Mouse (Mus musculus): Measurements from ENCODE around the gene Schip1. TPM values are rescaled to one million over a fixed set of nuclear protein-coding genes. Genes with fewer than 3 reads are reported as not detected.
A peak's percentile ranks its signal among the peaks of the same experiment; 100 is the strongest.

Gene Schip1
- polyA plus RNA-seq, 1 experiment from 2014 or later = 165 TPM

DNA sequence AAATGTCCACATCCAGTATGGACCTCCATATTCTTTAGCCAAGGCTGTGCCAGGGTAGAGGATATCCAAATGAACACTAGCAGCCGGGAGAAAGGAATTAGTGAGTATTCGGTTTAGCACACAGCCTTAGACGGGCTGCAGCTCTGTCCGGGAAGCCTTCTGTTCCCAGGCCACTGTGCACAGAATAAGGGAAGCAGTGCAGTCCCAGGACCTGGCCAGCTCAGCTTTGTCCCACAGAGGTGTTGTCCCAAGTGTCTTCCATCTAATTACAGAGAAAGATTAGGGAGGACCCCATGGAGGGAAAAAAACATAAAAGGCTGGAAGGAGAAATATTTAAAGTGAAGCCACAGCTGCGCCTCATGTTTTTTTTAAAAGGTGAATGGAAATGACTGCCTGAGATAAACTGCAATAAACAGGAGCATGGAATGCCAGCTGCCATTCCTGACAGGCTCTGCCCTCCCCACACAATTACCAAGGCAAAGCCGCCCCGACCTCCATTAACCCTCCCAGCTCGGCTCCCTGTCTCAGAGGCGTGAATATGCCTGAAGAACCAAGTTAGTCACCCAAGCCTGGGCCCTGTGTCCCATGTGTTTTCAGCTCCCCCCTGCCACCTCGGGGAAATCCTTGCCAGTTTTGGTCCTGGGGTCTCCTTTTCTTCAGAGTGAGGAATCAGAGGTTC lies 523.1 kb downstream of the Schip1 start:
- no peak overlapping the region for H3K4me2 ChIP-seq (ENCODE audit: low read length)
- no peak overlapping the region for H3K4me3 ChIP-seq (ENCODE audit: low read depth, low read length)
- H3K27me3 ChIP-seq (replicated peaks; ENCODE audit: control insufficient read depth, insufficient read depth, low read length) = no peaks in the 10 kb centered on the region
- ATAC-seq (peak; percentile 49), DNase-seq (ENCODE audit: low spot score) (peak; percentile 57)
- H3K9ac ChIP-seq (ENCODE audit: low read length) = no peak overlapping the region
- H3K4me1 ChIP-seq (ENCODE audit: control insufficient read depth, insufficient read depth, low read length) = peaks cover 44% of the 10 kb centered on the region
- H3K36me3 ChIP-seq (ENCODE audit: control insufficient read depth, insufficient read depth, low read length) = no peaks in the 10 kb centered on the region
- peak overlapping the region; percentile 40 for H3K27ac ChIP-seq (ENCODE audit: low read depth, low read length)
- H3K9me3 ChIP-seq (replicated peaks; ENCODE audit: control insufficient read depth, low read length) = no peaks in the 10 kb centered on the region
- 31% methylated on average over 10 of the region's 10 CpGs for WGBS

GRCm38 (mm10) chr3:68589220-68589840 lies 524.7 kb downstream of the Schip1 start:
- ATAC-seq = no peak
- WGBS = 91% methylated on average over 9 of the region's 9 CpGs
- H3K4me3 ChIP-seq (ENCODE audit: low read depth, low read length) = no peak overlapping the region
- no peaks in the 10 kb centered on the region for H3K9me3 ChIP-seq (replicated peaks; ENCODE audit: control insufficient read depth, low read length)
- peaks cover 35% of the 10 kb centered on the region for H3K4me1 ChIP-seq (ENCODE audit: control insufficient read depth, insufficient read depth, low read length)
- H3K27ac ChIP-seq (ENCODE audit: low read depth, low read length) = no peak overlapping the region
- H3K9ac ChIP-seq (ENCODE audit: low read length) = no peak overlapping the region
- no peaks in the 10 kb centered on the region for H3K36me3 ChIP-seq (ENCODE audit: control insufficient read depth, insufficient read depth, low read length)
- no peak for DNase-seq (ENCODE audit: low spot score)
- no peaks in the 10 kb centered on the region for H3K27me3 ChIP-seq (replicated peaks; ENCODE audit: control insufficient read depth, insufficient read depth, low read length)
- H3K4me2 ChIP-seq (ENCODE audit: low read length) = no peak overlapping the region

DNA sequence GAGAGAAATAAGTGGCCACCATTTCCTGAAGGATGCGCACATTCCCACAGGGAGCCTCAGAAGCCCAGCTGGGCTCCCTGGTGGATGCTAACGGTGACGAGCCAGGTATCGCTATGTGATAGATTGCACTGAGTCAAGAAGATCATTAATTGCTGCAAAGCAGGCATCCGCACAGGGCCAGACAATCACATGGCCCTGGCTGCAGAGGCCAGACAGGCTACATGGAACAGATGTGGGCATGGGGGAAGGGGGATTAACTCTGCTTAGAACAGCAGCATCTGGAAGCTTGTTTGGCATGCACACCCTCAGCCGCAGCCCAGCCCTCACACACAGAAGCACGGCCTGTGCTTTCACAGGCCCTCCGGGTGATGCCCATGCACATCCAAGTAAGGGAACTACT lies 525.8 kb downstream of the Schip1 start:
- ATAC-seq (peak; percentile 16; the same call in 1 of the 2 replicates), DNase-seq (ENCODE audit: low spot score) (no peak)
- Histone ChIP-seq H3K4me2 (ENCODE audit: low read length) (no peak overlapping the region), H3K9me3 (replicated peaks; ENCODE audit: control insufficient read depth, low read length) (no peaks in the 10 kb centered on the region), H3K27ac (ENCODE audit: low read depth, low read length) (no peak overlapping the region), H3K27me3 (replicated peaks; ENCODE audit: control insufficient read depth, insufficient read depth, low read length) (no peaks in the 10 kb centered on the region), H3K4me1 (ENCODE audit: control insufficient read depth, insufficient read depth, low read length) (peaks cover 26% of the 10 kb centered on the region), H3K9ac (ENCODE audit: low read length) (no peak overlapping the region), H3K4me3 (ENCODE audit: low read depth, low read length) (no peak overlapping the region), H3K36me3 (ENCODE audit: control insufficient read depth, insufficient read depth, low read length) (no peaks in the 10 kb centered on the region)
- WGBS = 74% methylated on average over 8 of the region's 8 CpGs

DNA sequence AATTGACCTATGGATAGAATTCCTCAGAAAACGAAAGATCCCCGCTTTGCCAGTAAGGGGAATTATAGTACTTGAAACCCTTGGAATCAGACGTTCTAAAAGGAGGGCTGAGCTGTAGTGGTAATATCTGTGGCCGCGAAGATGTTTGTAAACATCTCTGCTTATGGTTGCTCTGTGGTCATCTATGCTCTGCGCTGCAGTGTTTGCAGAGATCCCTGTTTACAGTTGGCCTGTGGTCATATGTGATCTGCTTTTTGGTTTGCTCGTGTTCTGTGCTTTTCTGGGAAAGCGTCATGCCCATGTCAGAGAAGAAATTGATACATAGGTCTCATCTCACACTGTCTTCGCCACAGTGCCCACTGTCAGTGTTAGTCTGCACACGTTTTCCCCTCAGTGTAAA lies 528.0 kb downstream of the Schip1 start:
- Histone ChIP-seq H3K36me3 (ENCODE audit: control insufficient read depth, insufficient read depth, low read length) (0 out of 2 replicates have a peak, but pooled peaks cover 3% of the 10 kb centered on the region), H3K4me1 (ENCODE audit: control insufficient read depth, insufficient read depth, low read length) (peaks cover 12% of the 10 kb centered on the region; the same call in 1 of the 2 replicates), H3K9me3 (replicated peaks; ENCODE audit: control insufficient read depth, low read length) (no peaks in the 10 kb centered on the region; the same call in 1 of the 2 replicates), H3K4me2 (ENCODE audit: low read length) (no peak overlapping the region), H3K4me3 (ENCODE audit: low read depth, low read length) (no peak overlapping the region), H3K27ac (ENCODE audit: low read depth, low read length) (no peak overlapping the region), H3K27me3 (replicated peaks; ENCODE audit: control insufficient read depth, insufficient read depth, low read length) (no peaks in the 10 kb centered on the region), H3K9ac (ENCODE audit: low read length) (no peak overlapping the region)
- DNase-seq (ENCODE audit: low spot score) (no peak), ATAC-seq (no peak)
- WGBS = 86% methylated on average over 10 of the region's 10 CpGs

DNA sequence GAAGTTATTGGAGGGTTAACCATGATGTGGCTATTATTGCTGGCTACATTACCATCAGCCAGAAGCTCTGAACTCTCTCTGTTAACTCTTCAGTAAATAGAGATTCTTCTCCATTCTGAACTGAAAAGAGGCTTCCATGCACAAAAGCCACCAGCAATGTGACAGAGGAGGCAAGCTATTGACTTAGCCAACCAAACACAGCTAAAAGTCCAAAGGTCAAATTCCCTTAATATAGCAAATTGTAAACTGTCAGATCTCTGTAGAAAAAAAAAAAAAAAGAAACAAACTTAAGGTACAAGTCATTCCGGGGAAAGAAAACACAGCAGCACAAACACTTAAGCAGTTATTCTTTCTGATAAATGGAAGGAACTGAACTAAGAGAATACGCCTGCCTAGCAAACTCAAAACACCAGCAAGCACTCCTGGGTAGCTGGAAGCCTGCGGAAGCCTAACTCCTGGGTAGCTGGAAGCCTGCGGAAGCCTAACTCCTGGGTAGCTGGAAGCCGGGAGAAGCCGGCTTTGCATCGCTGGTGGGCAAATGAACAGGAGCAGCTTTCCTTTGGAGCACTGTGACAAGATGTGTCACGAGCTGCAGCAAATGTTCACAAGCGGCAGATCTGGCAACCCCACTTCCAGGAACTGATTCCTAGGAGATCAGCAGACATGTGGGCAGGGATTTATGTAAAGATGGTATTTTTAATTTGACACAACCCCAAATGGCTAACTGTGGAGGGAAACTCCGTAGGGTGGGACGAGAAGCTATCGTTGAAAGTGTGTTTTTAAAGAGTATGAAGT lies 528.7 kb downstream of the Schip1 start:
- DNase-seq (ENCODE audit: low spot score) = no peak
- no peak for ATAC-seq
- no peak overlapping the region for H3K4me3 ChIP-seq (ENCODE audit: low read depth, low read length)
- no peak overlapping the region for H3K27ac ChIP-seq (ENCODE audit: low read depth, low read length)
- H3K9me3 ChIP-seq (replicated peaks; ENCODE audit: control insufficient read depth, low read length) = no peaks in the 10 kb centered on the region; the same call in 1 of the 2 replicates
- no peaks in the 10 kb centered on the region for H3K27me3 ChIP-seq (replicated peaks; ENCODE audit: control insufficient read depth, insufficient read depth, low read length)
- WGBS = 70% methylated on average over 12 of the region's 12 CpGs
- no peak overlapping the region for H3K4me2 ChIP-seq (ENCODE audit: low read length)
- peaks cover 7% of the 10 kb centered on the region; the same call in 1 of the 2 replicates for H3K4me1 ChIP-seq (ENCODE audit: control insufficient read depth, insufficient read depth, low read length)
- H3K9ac ChIP-seq (ENCODE audit: low read length) = no peak overlapping the region
- 0 out of 2 replicates have a peak, but pooled peaks cover 3% of the 10 kb centered on the region for H3K36me3 ChIP-seq (ENCODE audit: control insufficient read depth, insufficient read depth, low read length)

GRCm38 (mm10) chr3:68595316-68595925 lies 530.8 kb downstream of the Schip1 start:
- H3K27me3 ChIP-seq (replicated peaks; ENCODE audit: control insufficient read depth, insufficient read depth, low read length) = no peaks in the 10 kb centered on the region
- WGBS = 53% methylated on average over 10 of the region's 10 CpGs
- no peak overlapping the region for H3K27ac ChIP-seq (ENCODE audit: low read depth, low read length)
- DNase-seq (ENCODE audit: low spot score) = peak; percentile 58
- no peak overlapping the region for H3K9ac ChIP-seq (ENCODE audit: low read length)
- no peak overlapping the region for H3K4me2 ChIP-seq (ENCODE audit: low read length)
- no peak overlapping the region for H3K4me3 ChIP-seq (ENCODE audit: low read depth, low read length)
- peak; percentile 62; the same call in 1 of the 2 replicates for ATAC-seq
- H3K36me3 ChIP-seq (ENCODE audit: control insufficient read depth, insufficient read depth, low read length) = 0 out of 2 replicates have a peak, but pooled peaks cover 3% of the 10 kb centered on the region
- H3K9me3 ChIP-seq (replicated peaks; ENCODE audit: control insufficient read depth, low read length) = no peaks in the 10 kb centered on the region; the same call in 1 of the 2 replicates
- peaks cover 7% of the 10 kb centered on the region; the same call in 1 of the 2 replicates for H3K4me1 ChIP-seq (ENCODE audit: control insufficient read depth, insufficient read depth, low read length)

GRCm38 (mm10) chr3:68596938-68597337 lies 532.3 kb downstream of the Schip1 start:
- Histone ChIP-seq H3K4me3 (ENCODE audit: low read depth, low read length) (no peak overlapping the region), H3K27ac (ENCODE audit: low read depth, low read length) (no peak overlapping the region), H3K4me1 (ENCODE audit: control insufficient read depth, insufficient read depth, low read length) (peaks cover 7% of the 10 kb centered on the region; the same call in 1 of the 2 replicates), H3K9ac (ENCODE audit: low read length) (no peak overlapping the region), H3K9me3 (replicated peaks; ENCODE audit: control insufficient read depth, low read length) (no peaks in the 10 kb centered on the region; the same call in 1 of the 2 replicates), H3K27me3 (replicated peaks; ENCODE audit: control insufficient read depth, insufficient read depth, low read length) (no peaks in the 10 kb centered on the region), H3K4me2 (ENCODE audit: low read length) (no peak overlapping the region), H3K36me3 (ENCODE audit: control insufficient read depth, insufficient read depth, low read length) (0 out of 2 replicates have a peak, but pooled peaks cover 3% of the 10 kb centered on the region)
- ATAC-seq (no peak), DNase-seq (ENCODE audit: low spot score) (no peak)
- 90% methylated on average over 4 of the region's 4 CpGs for WGBS

DNA sequence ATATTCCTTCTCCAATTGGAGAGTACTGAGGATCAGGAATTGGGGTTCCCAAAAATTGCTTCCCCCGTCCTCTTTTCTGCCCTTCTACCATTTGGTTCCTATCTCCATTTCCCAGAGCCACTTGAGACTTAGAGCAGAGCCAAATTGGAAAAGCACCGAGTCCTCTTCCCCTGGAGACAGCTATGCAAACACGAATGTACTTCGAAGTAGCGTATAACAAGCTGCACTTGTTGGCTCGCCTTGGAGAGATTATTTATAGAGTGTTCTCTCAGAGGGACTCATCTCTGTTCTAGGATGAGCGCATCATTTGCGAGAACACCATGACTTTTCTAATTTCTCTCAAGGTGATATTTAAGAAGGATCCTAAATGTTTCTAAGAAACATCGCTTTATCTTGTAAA lies 538.3 kb downstream of the Schip1 start:
- Histone ChIP-seq H3K27me3 (replicated peaks; ENCODE audit: control insufficient read depth, insufficient read depth, low read length) (no peaks in the 10 kb centered on the region), H3K4me1 (ENCODE audit: control insufficient read depth, insufficient read depth, low read length) (peaks cover 6% of the 10 kb centered on the region; the same call in 1 of the 2 replicates), H3K4me2 (ENCODE audit: low read length) (no peak overlapping the region), H3K9me3 (replicated peaks; ENCODE audit: control insufficient read depth, low read length) (no peaks in the 10 kb centered on the region), H3K27ac (ENCODE audit: low read depth, low read length) (no peak overlapping the region), H3K36me3 (ENCODE audit: control insufficient read depth, insufficient read depth, low read length) (0 out of 2 replicates have a peak, but pooled peaks cover 3% of the 10 kb centered on the region), H3K4me3 (ENCODE audit: low read depth, low read length) (no peak overlapping the region), H3K9ac (ENCODE audit: low read length) (no peak overlapping the region)
- WGBS = 95% methylated on average over 9 of the region's 9 CpGs
- no peak for ATAC-seq
- no peak for DNase-seq (ENCODE audit: low spot score)

Measured in forebrain, embryonic 14.5 days (tissue).